Mouse (Mus musculus): ENCODE results near the gene Kdm3a.

DNA sequence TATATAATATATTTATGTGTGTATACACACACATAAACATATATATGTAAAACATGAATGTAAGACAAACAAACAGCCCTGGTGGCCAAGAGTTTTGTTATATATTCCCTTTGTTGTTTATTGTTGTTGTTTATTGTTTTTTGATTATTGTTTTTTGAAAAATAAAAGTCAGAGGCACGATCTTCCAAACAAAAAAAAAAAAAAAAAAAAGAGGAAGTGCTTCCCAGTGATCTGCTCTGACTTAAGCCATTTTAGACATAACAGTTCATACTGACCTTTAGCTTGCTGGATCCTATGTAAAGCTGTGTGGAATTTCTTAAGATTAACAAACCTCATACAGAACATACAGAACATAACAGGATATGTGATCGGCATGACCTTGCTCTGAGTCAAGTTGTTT, 19.1 kb upstream of the Kdm3a start:
- TF ChIP-seq CHD2 (IDR thresholded peaks at IDR 0.05; ENCODE audit: low read depth, low read length) (no peak), MAFK (IDR thresholded peaks at IDR 0.05; ENCODE audit: insufficient read depth, low read depth, low read length) (no peak), ZNF384 (IDR thresholded peaks at IDR 0.05; ENCODE audit: low read depth, low read length) (no peak), ZC3H11A (IDR thresholded peaks at IDR 0.05; ENCODE audit: borderline replicate concordance, low read depth, low read length) (no peak), HCFC1 (IDR thresholded peaks at IDR 0.05; ENCODE audit: borderline replicate concordance, insufficient read depth, low read length) (no peak)

All from ES-E14 (cell line).